Mouse (Mus musculus) thymus, postnatal 36 days (tissue): ENCODE results near the gene Ifnl2.
"Not testable (repeated sequence)": the region's sequence is repeated elsewhere in the genome, so short reads cannot be mapped to it uniquely, and the experiment has no call there.

Experiments used
- DNase-seq, 2 experiments: peaks; one replicate each; pipeline ENCODE4 v3.0.0; 2022; ENCODE audit warnings: mixed read lengths in 2 of 2

Gene Ifnl2

DNA sequence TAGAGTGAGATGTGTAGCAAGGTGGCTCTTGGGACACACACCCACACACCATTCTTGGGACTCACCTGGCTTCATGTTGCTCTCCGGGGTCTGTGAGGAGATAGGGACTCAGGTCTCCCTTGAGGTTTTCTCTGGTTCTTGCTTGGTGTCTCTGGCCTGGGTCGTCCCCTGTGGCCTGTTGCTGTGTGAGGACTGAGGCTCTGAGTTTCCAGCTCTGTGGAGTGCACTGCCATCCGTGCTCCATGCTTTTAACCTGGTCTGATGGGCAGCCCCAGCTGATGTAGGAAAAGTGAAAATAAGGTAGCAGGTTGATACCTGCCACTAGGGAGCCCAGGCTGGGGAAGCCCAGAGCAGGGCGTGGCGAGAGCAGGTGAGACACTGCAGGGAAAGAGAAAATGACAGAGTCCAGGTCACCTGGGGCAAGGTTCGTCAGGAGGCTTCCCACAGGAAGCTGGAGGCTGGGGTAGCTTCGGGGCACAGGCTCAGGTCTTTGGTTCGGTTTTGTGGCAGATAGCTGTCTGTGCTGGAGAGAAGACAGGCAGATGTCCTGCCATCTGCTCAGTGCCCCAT lies at the start of gene Ifnl2:
Ifnl2 (minus strand) TSS at position 51 of the 570 bp plus-strand sequence.
- DNase-seq, result not testable (repeated sequence)

DNA sequence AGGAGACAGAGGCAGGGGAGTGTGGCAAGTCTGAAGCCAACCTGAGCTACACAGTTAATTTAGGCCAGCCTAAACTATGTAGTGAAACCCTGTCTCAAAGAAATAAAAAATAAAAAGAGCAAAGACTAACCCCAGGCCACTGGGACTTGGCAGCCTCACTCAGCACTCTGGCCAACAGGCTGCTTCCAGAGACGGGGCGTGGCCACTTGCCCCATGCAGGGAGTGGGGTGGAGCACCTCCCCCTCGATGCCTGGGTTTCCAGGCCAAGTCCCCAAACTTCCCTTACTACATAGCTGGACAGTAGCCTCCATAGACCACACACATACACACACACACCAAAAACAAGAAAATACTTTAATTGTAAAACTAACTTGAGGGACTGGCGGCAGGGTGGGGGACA lies 48.2 kb upstream of the Ifnl2 start:
- peak in 1 of 2 experiments; percentile 54 for DNase-seq

DNA sequence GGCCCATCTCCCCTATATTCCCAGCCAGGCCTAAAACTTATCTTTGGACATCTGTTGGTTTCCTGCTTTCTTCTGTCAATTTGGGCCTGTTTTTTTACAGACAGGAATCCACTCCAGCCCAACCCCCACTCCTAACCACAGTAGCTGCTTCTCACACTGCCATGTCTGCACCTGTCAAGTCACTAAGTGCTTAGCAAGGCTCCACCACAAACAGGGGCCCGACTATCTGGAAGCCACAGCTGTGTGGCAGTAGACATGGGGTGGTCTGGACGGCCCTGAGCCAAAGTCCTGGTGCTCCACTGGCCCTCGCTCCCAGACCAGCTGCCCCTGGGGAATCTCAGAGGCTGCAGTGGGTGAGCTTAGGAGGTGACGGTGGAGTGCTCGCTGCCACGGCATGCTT lies 47.5 kb upstream of the Ifnl2 start:
- peak; percentile 86 to 91 for DNase-seq

DNA sequence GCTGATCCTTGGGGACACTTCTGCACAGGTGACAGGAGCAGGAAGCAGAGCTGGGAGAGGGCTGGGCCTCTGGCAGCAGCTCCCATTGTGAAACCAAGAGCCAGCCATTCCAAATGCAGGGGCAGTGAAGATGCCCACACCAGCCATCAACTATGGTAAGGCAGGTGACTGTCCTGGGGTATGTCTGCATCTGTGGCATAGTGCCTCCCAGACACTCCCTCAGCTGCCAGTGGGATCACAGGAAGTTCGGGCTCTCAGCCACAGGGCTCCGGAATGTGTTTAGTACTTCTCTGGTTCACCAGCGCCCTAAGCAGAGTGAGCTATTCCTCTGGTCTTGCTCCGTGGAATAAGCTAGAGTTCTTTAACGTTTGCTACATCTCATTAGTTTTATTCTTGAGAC lies 46.8 kb upstream of the Ifnl2 start:
- peak in 1 of 2 experiments; percentile 33 for DNase-seq

DNA sequence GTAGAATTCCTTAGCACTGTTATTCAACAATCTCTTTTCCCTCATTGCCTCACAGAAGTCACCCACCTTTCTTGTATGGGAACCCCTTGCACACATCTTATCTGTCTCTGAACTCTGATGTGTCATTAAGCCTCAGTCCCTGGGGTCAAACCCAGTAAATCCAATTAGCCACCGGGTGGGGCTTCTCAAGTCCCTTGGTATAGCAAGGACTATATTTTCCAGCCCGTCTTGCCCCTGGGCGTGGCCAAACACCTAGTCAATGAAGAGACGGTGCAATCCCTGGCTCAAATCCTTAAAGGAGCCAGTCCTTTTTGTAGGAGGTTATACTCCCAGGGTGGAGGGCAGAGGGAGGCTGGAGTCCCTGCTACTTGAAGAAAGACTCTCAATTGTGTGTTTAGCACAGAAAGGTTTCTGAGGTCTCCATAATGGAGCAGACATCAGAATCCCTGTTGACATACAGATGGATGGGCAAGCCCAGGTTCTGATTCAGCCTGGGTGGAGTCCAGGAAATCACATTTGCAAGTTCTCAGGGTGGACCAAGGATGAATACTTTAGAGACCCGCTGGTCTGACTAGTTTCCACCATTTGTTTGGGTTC lies 45.8 kb upstream of the Ifnl2 start:
- peak in 1 of 2 experiments; percentile 18 for DNase-seq

DNA sequence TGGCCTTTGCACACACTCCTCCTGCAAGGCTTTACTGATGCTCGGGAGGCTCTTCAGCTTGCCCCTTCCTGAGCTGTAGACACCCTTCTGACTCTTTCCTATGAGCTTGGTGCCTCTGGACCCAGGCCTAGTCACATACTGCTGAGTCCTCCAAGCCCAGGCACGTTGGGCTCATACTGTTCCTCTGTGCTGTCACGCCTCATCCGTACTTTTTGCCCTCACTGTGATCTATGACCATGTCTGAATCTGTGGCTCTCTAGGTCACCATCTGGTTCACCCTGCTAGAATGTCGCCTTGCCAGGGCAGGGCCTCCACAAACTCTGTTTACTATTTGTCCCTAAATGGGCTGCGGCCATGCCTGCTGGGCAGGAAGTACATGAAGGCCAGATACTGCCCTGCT lies 42.8 kb upstream of the Ifnl2 start:
- DNase-seq, result no peak

DNA sequence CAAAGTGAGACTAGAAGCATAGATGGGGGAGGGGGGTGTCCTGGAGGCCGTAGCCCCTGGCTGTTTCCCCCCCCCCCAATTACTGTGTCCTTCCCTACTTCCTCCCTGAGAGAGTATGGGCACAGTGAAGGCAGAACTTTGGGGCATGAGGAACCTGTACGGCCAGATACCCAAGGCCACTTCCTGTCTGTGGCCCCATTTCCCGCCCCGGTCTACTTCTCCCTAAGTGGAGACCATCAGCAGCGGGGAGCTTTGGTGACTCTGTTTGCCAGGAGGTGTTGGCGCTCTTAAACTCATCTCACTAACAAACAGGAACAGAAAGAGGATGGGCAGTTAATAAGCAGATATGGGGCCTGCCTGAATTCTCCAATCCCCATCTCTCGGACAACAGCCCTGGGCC lies 37.4 kb upstream of the Ifnl2 start:
- no peak for DNase-seq

DNA sequence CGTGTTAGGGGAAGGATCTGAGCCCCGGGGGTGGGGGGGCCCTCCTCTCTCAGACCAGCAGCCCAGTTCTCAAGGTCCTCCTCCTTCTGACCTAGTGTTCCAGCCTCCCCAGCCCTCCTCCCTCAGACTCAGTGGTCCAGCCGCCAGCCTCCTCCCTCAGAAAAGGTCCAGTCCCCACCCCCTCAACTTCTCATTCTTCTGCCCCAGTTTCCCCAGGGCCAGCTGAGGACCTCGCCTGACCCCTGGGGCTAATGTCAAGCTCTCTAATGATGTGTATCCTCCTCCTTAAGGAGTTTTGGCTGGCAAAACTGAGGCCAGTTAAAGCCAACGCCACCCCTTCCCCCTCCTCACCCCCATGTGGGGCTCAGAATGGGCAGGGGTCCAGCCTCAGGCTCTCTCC lies 36.9 kb upstream of the Ifnl2 start, which contains the start of gene Nccrp1:
Nccrp1 (minus strand) TSS at position 101 of the 400 bp plus-strand sequence.
- DNase-seq, result no peak

DNA sequence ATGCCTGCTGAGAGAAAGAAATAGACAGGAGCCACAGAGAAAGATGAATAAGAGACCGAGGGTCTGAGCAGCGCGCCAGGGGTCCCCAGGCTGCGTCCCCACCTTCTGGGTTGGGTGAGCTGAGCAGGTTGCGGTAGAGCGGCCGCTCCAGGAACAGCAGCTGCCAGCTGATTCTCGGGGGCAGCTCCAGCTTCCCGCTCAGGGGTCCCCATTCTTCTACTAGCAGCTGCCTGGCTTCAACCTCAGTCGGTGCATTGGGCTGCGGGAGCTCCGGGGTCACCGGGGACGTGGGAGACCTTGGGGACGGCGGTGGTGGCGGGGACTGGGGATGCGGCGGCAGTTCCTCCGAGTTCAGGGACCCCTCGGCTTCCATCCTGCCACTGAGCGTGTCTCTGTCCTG lies 36.4 kb upstream of the Ifnl2 start:
- peak in 1 of 2 experiments; percentile 19 for DNase-seq

DNA sequence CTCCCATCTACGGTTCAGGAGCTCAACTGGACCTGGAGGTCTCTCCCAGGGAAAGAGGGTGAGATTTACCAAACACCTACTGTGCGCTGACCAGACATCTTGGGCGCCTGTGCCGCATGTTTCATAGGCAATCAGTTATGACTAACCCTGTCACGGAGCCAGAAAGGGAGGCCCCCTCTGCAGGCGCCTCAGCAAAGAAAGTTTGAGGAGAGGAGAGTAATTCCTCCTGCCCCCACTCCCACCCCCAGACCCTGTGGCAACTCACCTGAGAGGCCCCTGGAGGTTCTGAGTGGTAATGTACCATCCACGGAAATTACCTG lies 35.6 kb upstream of the Ifnl2 start:
- no peak for DNase-seq

DNA sequence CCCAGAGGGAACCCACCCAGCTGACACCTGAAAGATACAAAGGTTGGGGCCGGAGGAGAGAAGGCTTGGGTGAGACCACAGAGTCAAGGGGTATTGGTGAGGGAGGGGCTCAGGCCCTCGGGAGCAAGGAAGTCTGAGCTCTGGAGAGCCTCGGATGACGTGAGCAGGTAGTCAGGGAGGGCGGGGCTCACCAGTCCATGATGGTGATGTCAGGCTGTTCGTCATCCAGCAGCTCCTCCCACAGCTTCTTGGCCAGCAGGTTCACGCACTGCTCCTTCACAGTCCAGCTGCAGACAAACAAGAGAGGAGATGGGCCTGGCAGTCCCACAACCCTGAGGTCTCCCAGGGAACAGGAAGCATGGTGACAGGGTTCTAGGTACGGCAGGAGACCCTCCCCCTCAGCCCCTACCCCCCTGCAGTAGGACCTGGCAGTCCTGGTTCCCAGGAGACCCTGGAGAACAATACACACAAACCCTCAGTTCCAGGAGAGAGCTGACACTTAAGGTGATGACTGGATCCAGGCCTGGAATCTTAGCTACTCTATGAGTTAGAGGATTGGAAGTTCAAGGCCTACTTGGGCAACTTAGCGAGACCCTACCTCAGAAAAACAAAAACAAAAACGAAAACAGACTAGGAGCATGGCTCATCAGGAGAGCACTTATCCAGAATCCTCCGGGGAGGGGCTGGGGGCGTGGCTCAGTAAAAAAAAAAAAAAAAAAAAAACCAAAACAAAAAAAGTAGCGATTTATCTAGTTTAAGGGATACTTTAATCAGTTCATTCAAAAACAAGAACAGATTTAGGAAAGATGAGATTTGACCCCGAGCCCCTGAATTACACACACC lies 35.0 kb upstream of the Ifnl2 start:
- DNase-seq, result peak in 1 of 2 experiments; percentile 17

DNA sequence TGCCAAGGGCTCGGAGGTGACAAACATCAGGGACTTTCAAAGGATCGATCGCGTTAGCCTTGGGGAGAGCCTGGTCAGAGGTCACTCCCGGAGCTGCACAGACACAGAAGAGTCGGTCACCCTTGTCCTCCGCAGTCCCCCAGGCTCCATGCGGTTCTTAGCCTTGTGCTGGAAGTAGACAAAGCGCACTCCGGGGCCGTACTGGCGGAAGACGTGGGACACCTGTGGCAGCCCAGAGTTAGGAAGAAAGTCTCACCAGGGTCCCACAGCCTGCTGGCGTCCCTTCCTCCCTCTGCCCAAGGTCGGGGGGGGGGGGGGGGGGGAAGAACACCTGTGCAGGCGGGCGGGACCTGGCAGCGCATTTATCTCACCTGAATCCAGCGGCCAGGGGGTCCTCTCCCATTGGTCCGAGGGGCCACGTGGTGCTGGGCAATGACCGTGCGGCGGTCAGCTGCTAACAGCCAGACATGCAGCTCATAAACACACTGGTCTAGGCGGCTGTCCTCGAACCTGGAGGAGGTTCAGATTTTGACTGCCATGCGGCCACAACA lies 33.9 kb upstream of the Ifnl2 start:
- peak in 1 of 2 experiments; percentile 20 for DNase-seq

DNA sequence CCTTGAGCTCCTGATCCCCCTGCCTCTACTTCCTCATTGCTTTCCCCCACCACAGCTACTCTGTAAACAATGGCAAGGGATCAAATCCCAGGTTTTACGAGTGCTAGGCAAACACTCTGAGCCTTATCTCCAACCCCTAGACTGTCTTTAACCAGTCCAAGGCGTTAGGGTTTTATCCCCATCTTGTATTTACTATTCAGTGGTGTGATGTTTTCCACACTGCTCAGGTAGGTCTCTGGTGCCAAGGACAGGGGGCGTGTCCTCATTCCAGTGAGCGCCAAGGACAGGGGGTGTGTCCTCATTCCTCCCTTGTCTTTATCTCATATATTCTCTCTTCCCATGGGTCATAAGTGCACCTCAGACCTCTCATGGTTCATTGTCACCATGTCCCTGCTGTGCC lies 30.3 kb upstream of the Ifnl2 start, which contains the start of gene Sycn:
Sycn (plus strand) TSS at position 360 of the 400 bp plus-strand sequence.
- DNase-seq, result no peak

DNA sequence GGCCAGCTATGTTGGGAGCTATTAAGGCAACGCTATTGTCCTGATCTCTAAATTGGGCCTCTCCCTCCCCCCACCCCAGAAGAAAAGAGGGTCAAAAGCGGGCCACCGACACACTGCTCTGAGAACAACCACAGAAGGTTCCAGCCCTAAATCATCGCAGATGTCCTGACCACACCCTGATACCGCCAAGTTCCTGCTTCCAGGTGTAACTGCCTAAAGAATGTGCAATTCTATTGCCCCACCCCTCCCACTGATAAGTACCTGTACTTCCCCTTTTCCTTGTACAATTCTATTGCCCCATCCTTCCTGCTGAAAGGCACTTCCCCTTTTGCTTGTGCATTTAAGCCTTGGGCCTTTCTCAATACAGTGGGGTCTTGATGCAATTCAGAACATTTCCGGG lies 28.6 kb upstream of the Ifnl2 start:
- not testable (repeated sequence) for DNase-seq

DNA sequence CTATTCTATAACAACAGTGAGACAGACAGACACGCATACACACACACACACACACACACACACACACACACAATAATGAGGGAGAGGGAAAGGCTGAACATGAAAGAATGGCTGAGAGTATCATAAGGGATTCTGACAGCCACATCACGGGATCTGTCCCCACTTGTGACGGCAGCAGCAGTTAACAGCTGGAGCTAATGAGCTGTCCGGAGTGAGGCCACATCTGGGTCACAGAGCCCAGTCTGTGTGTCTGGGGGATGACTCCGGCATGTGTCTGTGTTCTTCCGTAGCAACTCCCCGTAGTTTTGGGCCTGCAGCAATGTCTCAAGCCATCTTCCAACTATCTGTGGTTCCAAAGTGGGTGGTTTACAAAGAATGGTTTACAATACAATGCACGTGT lies 21.8 kb upstream of the Ifnl2 start:
- DNase-seq, result no peak

DNA sequence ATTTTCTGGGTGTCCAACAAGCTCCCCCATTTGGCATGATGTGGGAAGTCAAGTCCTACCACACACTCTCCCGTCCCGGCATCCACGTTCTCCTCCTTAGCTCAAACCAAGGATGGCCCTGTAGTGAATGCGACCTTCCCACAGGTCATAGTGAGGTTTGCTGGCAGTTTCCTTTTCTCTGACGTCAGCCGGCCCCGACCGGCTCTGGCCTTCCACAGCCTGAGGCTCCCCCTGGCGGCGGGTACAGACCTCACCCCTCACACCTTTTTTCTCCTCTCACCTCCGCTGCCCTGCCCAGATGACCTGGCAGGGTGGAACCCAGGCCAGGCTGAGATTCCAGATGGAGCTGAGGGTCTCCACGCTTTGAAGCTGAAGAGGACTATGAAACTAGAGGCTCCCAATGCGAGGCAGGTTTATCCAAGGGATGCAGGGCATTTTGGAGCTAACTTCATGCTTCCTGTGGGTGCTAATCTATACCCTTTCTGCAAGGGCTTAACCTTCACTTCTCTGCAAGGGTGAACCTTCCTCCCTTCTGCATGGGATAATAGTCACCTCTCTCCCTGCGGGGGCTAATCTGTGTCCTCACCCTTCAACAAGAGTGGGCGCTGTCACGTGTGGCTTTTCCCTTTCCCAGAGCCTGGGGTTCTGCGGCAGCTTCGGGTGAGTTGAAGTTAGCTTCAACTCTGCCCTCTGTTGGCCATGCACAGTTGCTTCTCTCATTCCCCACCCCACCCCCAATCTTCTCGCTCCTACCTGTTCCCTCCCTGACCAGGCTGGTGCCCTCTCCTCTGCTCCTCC lies 17.9 kb upstream of the Ifnl2 start:
- peak; percentile 88 to 90 for DNase-seq

DNA sequence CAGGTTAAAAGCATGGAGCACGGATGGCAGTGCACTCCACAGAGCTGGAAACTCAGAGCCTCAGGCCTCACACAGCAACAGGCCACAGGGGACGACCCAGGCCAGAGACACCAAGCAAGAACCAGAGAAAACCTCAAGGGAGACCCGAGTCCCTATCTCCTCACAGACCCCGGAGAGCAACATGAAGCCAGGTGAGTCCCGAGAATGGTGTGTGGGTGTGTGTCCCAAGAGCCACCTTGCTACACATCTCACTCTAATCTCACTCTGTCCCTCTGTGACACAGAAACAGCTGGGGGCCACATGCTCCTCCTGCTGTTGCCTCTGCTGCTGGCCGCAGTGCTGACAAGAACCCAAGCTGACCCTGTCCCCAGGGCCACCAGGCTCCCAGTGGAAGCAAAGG lies 12.3 kb upstream of the Ifnl2 start, which contains the start of gene Ifnl3:
Ifnl3 (plus strand) TSS at position 301 of the 400 bp plus-strand sequence.
- DNase-seq, result not testable (repeated sequence)

DNA sequence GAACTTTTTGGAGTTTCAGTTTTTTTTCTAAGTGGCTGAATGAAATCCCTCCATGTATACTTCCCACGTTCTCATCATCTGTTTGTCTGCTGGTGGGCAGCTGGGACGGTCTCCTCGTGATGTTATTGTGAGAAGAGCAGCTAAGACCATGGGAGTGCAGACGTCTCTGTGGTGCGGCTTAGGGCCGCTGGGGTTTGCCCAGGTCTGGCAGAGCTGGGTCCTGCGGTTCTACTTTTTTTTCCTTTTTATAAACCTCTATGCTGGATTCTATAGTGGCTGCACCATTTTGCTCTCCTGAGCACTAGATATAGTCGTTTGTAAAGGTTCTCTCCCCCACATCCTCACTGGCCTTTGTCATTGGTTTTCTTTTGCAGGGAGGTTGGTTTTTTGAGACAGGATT lies 1.2 kb upstream of the Ifnl2 start:
- no peak for DNase-seq

DNA sequence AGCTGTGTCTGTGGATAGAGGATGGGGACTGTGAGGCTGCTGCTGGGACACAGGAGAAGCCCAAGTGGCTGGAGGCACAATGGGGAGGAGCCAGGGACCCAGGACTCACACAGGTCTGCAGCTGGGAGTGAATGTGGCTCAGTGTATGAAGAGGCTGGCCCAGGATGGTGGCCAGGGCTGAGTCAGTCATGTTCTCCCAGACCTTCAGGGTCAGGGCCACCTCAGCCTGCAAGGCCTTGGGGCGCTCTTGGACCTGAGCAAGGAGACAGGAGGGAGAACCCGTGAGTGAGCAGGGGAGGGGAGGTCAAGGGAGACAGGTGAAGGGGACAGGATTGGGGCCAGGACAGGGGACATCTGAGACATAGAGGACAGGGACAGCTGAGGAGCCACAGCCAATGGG lies 1.1 kb downstream of the Ifnl2 start:
- DNase-seq, result not testable (repeated sequence)

DNA sequence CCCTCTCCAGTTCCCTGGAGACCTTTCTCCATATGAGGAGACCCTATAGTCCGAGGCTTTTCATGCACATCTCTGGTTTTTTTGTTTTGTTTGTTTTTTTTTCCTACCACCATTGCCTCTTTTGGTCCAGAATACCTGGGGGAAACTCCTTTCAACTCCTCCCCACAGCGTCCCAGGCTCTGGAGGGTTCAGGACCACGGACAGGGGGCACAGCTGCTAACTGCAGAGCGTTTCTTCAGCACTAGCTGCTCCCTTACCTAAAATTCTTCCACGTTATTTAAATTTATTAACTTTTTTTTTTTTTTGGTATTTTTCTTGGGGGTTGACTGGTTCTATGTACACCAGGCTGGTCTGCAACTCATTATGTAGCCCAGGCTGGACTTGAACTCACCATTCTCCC lies 4.7 kb downstream of the Ifnl2 start:
- peak in 1 of 2 experiments; percentile 14 for DNase-seq

DNA sequence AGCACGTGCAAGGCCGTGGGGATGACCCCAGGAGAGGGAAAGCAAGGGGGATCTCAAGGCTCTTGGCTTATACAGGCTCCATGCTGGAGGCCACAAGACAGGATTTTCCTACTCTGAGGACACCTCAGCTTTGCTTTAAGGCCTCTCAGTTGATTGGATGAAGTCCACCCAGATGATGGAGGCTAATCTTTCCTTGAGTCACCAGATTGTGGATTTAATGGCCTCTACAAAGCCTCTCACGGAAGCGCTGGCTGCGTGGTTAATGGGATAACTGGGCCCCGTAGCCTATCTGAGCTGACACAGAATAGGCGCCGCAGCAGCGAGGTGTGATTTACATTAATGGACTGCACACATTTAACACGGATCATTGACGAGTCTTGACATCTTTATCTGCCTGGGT lies 14.8 kb downstream of the Ifnl2 start:
- no peak for DNase-seq

DNA sequence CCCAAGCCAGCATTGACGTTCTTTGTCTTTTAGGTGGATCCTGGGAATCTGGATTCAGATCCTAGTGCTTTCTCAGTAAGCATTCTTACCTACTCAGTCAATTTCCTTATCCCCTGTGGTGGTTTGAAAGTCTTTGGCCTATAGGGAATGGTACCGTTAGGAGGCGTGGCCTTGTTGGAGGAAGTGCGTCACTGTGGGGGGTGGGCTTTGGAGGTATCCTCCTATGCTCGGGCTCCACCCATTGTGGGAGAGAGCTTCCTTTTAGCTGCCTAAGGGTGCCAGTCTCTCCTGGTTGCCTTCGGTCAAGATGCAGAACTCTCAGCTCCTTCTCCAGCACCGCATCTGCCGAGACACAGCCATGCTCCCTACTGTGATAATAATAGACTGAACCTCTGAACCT lies 17.9 kb downstream of the Ifnl2 start:
- DNase-seq, result no peak

DNA sequence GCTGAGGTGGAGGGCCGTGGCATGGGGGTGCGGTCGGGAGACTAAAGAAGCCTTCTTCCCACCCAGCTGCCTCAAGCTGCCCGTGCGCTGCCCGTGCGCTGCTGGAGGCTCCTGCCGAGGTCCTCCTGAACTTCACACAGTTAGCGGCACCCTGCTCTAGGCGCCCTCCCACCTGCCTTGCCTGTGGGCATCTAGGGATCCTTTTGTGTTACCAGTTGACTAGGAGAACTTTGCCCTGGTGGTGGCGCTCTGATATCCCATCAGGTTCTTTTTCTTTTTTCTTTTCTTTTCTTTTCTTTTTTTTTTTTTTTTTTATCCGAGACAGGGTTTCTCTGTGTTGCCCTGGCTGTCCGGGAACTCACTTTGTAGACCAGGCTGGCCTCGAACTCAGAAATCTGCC lies 19.4 kb downstream of the Ifnl2 start:
- peak in 1 of 2 experiments; percentile 21 for DNase-seq
